Mouse (Mus musculus): ENCODE data around the gene Agbl5. TPM values are rescaled to one million over a fixed set of nuclear protein-coding genes. Genes with fewer than 3 reads are reported as not detected.

The Agbl5 gene
- polyA plus RNA-seq, 1 experiment, result 40.4 TPM

GRCm38 (mm10) chr5:30924614-30925013, 36.1 kb downstream of the Agbl5 start:
- TF ChIP-seq GATA1 (IDR thresholded peaks at IDR 0.05; ENCODE audit: low read length), result no peak

GRCm38 (mm10) chr5:30925217-30925616, 36.7 kb downstream of the Agbl5 start:
- no peak for TF ChIP-seq GATA1 (IDR thresholded peaks at IDR 0.05; ENCODE audit: low read length)

GRCm38 (mm10) chr5:30926073-30926472, 37.6 kb downstream of the Agbl5 start:
- TF ChIP-seq GATA1 (IDR thresholded peaks at IDR 0.05; ENCODE audit: low read length), result no peak

- TF ChIP-seq GATA1 (IDR thresholded peaks at IDR 0.05; ENCODE audit: low read length), result no peak
Observed at GRCm38 (mm10) chr5:30927945-30928529, 39.5 kb downstream of the Agbl5 start.

GRCm38 (mm10) chr5:30930121-30930520, 41.6 kb downstream of the Agbl5 start:
- no peak for TF ChIP-seq GATA1 (IDR thresholded peaks at IDR 0.05; ENCODE audit: low read length)

- TF ChIP-seq GATA1 (IDR thresholded peaks at IDR 0.05; ENCODE audit: low read length), result no peak
Observed at GRCm38 (mm10) chr5:30930846-30931245, 42.4 kb downstream of the Agbl5 start.

GRCm38 (mm10) chr5:30931378-30931777, 42.9 kb downstream of the Agbl5 start:
- TF ChIP-seq GATA1 (IDR thresholded peaks at IDR 0.05; ENCODE audit: low read length), result no peak

- no peak for TF ChIP-seq GATA1 (IDR thresholded peaks at IDR 0.05; ENCODE audit: low read length)
Observed at GRCm38 (mm10) chr5:30933705-30934104, 45.2 kb downstream of the Agbl5 start.

- TF ChIP-seq GATA1 (IDR thresholded peaks at IDR 0.05; ENCODE audit: low read length), result no peak
Observed at GRCm38 (mm10) chr5:30934725-30935461, 46.4 kb downstream of the Agbl5 start.

GRCm38 (mm10) chr5:30943004-30943403, 54.5 kb downstream of the Agbl5 start:
- TF ChIP-seq GATA1 (IDR thresholded peaks at IDR 0.05; ENCODE audit: low read length), result no peak

GRCm38 (mm10) chr5:30944344-30944743, 55.9 kb downstream of the Agbl5 start:
- TF ChIP-seq GATA1 (IDR thresholded peaks at IDR 0.05; ENCODE audit: low read length), result no peak

- TF ChIP-seq GATA1 (IDR thresholded peaks at IDR 0.05; ENCODE audit: low read length), result no peak
Observed at GRCm38 (mm10) chr5:30944956-30945781, 56.7 kb downstream of the Agbl5 start, which contains the start of gene Cgref1. Gene Cgref1 (minus strand): TSS chr5:30945591.

- TF ChIP-seq GATA1 (IDR thresholded peaks at IDR 0.05; ENCODE audit: low read length), result no peak
Observed at GRCm38 (mm10) chr5:30948620-30949019, 60.1 kb downstream of the Agbl5 start.

- TF ChIP-seq GATA1 (IDR thresholded peaks at IDR 0.05; ENCODE audit: low read length), result no peak
Observed at GRCm38 (mm10) chr5:30949654-30950326, 61.3 kb downstream of the Agbl5 start.

- TF ChIP-seq GATA1 (IDR thresholded peaks at IDR 0.05; ENCODE audit: low read length), result no peak
Observed at GRCm38 (mm10) chr5:30950451-30950850, 62.0 kb downstream of the Agbl5 start.

GRCm38 (mm10) chr5:30950922-30951321, 62.4 kb downstream of the Agbl5 start:
- no peak for TF ChIP-seq GATA1 (IDR thresholded peaks at IDR 0.05; ENCODE audit: low read length)

All from G1E-ER4 (cell line).